Mouse (Mus musculus) ES-Bruce4 (cell line): ENCODE results near the gene Fbln2.

ENCODE experiments used
- CTCF ChIP-seq: IDR thresholded peaks from one replicate; pipeline ENCODE4 v1.8.1; 2011; ENCODE audit warnings: low read depth, low read length
- EP300 ChIP-seq: IDR thresholded peaks from 2 replicates; pipeline ENCODE4 v1.6.1; 2011; ENCODE audit warnings: low read depth, low read length; ENCODE audit not compliant: insufficient read depth
- POLR2A ChIP-seq: IDR thresholded peaks from one replicate; pipeline ENCODE4 v1.8.1; 2011; ENCODE audit warnings: low read length; ENCODE audit not compliant: insufficient read depth

DNA sequence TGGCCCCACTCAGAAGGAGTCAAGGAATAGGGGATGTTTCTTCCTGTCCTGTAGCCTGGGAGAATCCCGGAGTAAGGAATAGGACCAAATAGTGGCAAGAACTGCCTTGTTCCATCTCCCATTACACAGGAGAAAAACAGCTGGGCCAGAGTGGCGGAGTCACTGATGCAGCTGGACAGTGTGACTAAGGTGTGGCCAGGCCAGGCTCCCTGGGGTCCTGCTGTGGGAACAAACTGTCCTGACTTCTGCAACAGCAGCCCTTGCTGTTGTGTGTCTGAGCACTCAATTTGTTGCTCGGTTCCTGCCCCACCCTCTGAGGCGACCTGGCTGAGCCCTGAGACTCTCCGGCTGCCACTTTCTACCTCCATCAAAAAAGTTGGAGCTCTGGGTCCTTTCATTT is 26.8 kb upstream of the Fbln2 start:
- TF ChIP-seq POLR2A (no peak), CTCF (no peak), EP300 (no peak)
